Mouse (Mus musculus) embryonic fibroblast, embryonic 13.5 days (primary cell): Measurements from ENCODE around the gene Fam20a.

Source experiments
- CTCF ChIP-seq: IDR thresholded peaks from 2 replicates; pipeline ENCODE4 v1.5.1; 2011; ENCODE audit warnings: mild to moderate bottlenecking, control low read depth, low read length, moderate library complexity, borderline replicate concordance; ENCODE audit not compliant: insufficient read depth
- POLR2A ChIP-seq: IDR thresholded peaks from 2 replicates; pipeline ENCODE4 v1.6.1; 2011; ENCODE audit warnings: low read depth, mild to moderate bottlenecking, control low read depth, low read length, moderate library complexity

GRCm38 (mm10) chr11:109697089-109697643 lies 24.9 kb downstream of the Fam20a start:
- no peak for TF ChIP-seq CTCF
- no peak for TF ChIP-seq POLR2A
